Mouse (Mus musculus) WW6 (cell line): ENCODE data around the gene Megf6.

Source experiments
- DNase-seq: peaks from one replicate; pipeline ENCODE4 v3.0.0-alpha.2; 2013; ENCODE audit warnings: low read depth, low spot score

Gene Megf6

DNA sequence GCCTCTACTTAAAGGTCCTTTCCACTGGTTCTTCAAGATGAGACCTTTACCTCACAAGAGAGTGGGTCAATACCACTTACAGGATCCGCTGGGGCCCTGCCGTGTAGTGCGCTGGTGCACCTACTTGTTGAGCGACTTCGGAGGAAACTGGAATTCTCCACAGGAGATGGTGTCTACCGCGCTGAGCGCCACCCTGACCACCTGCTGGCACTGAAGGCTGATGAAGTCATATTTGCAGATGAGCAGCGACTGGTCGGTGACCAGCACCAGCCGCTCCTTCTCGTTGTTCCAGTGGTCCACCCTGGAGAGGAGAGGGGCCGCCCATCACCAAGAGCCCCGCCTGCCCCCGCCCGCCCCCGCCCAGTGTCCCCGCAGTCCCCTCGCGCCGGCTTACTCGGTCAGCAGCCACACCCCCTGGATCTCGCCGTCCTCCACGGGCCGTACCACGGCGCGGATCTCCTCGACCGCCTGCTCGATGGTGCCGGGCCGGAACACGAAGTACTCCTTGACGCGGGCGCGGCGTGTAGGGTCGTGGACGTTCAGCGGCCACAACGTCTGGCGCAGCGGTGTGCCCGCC is 10.5 kb upstream of the Megf6 start:
- no peak for DNase-seq

DNA sequence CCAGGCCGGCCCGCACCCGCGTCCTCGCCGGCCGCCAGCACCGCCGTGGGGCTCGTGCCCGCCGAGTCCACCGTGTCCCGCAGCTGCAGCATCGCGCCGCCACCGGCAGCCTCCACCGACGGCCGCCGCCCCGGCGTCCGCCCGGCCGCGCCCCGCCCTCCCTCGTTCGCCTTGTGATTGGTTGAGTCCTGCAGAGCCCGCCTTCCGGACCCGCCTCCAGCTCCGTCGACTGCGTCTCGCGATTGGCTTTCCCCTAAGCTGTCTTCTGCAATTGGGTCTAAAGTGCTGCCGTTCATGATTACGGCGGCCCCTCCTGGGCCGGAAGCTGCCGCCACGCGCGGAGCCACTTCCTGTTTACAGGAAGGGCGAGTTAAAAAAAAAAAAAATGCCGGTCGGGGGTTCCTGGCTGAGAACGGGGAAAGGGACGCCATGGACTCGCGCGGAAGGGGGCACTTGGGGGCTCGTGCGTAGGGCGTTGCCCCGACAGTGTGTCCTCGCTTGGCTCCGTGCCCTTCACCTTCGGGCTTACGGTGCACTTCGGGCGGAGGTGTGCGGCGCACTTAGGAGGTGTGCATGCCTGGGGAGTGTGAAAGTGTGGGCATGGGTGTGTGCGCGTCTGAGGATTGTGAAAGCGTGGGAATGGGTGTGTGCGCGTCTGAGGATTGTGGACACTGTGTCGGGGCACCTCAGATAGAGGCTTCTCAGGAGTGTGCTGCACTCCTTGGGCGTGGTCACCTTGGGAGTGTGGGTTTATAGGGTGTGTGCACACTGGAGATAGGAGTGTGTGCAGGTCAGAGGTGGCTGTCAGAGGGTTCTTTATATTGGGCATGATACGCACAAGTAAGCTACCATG is 9.8 kb upstream of the Megf6 start, which contains the start of gene Tprgl:
Gene Tprgl (minus strand): TSS at position 129 of the 853 bp plus-strand sequence.
- peak; percentile 85 for DNase-seq

DNA sequence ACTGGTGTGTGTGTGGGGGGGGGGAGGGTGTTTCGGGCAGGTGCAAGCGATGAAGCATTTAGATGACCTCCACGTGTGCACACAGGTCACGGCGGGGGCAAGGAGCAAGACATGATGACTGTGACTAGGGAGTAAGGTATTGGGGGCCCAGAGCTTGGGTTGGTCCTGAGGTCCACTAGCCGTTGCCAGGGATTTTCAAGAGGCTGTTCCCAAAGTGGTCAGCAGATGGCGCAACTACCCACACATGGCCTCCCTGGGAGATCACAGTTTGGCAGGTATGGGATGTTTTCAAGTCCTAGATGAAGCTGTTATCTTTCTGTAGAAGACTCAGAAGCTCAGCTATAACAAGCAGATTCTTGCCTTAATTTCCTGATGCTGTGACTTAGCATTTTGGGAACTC is 7.2 kb upstream of the Megf6 start:
- DNase-seq = no peak

DNA sequence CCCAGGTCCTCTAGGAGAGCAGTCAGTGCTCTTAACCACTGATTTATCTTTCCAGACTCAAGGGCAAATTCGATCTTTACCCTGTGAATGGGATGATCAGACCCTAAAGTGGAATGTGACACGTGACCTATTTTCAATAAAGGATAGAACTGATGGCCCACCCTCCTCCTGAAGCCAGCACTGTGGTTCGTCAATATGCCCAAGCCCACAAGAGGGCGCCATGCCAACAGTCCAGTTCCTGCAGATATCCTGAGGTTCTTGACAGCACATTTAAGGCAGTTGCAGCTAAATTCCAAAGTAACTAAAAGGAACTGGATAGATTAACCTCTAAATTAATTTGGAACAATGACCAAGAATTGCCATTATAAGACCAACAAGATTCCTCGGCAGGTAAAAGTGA is 3.5 kb upstream of the Megf6 start:
- no peak for DNase-seq

DNA sequence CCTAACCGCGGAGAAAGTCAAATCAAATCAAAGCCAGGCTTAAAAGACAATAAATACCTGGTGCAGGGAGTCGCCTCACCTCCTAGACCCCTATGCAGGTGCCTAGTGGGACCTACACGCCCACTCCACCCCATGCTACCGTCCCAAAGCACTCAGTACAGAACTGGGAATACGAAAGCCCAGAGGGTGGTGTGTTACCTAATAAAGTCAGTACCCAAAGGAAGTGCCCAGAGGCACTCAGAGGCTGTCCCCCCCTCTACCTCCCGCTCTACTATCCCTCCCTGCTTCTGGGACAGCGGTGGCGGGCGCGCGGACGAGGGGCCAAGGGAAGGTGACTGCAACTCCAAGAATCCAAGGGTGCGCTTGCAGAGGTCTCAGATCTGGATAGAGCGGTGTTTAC is 509 bp upstream of the Megf6 start:
- no peak for DNase-seq

DNA sequence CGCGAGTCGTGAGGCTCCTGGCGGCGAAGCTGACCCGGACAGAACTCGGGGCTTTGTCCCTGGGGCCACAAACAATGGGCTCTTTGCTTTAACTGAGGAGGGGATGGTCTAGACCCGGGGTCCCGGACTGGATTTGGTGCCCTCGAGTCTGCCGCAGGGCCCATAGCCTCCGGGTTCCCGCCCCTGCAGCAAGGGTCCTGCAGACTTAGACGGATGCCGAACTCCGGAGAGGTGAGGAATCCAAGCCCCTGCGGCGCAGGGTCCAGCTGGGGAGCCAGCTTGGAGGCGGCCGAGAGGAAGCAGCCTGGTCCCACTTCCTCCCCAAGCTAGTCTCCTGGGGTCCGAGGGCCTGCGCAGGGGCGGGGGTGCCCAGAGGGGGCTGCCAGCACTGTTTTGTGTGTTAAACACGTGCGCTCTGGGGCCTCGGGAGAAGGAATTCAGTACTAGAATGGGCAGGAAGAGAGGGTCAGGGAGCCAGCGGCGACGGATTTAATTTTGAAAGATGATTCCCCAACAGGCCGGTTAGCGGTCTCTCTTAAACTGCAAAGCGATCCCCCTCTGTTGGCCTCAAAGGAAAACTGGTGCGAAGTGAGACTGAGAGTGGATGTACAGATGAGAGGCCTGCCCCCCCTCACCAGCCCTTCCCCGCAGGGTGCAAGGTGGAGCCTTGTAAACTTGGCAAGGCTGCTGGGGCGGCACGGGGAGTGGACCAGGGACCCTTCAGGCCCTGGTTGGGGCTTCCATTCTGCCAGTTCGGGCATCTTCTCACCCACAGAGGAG is 811 bp downstream of the Megf6 start:
- DNase-seq = no peak

DNA sequence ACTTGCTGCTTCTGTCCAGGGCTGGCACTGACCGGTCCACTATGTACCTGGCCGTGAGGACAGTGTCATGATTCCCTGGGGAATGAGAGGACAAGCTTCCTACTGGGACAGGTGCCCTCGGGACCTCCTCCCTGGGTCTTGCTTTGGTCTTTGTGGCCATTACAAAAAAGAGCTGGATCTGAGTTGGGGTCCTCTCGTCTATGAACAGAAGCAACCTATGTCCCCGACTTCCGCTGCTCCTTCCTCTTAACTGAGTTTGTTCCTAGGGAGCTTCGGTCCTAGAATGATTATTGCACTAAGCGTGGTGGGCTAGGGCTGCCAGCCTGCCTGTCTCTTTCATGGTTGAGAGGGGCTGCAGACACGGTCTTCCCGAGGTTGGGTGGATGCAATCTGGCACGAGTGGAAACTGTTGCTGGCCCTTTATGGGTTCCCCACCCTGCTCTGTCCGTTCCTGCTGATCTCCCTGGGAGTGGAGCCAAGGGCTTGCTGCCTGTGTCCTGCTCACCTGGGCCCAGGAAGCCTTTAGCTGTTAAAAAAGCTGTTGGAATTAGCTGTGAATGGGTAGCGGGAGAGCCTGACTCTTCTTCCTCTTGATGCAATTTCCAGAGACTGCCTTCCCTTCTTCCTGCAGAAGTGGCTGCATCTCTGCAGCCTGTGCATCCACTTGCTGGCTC is 1.5 kb downstream of the Megf6 start:
- DNase-seq = no peak

DNA sequence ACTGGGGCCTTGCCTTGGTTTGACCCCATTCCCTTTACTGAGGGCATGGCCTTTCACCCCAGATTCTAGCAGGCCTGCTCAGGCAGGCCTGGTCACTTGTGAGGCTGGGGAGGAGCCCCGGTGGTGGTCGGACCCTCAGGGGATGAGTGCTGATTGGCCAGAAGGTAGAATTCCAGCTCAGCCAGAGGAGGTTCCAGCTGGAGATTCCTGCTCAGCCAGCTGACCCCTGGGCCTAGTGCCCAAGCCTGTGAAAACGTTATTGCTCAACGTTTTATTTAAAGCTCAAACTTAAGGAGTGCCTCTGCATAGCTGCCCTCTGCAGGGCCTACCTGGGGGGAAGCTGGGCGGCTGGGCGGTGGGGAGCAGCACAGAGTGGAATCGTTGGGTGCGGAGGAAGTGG is 6.7 kb downstream of the Megf6 start:
- no peak for DNase-seq

DNA sequence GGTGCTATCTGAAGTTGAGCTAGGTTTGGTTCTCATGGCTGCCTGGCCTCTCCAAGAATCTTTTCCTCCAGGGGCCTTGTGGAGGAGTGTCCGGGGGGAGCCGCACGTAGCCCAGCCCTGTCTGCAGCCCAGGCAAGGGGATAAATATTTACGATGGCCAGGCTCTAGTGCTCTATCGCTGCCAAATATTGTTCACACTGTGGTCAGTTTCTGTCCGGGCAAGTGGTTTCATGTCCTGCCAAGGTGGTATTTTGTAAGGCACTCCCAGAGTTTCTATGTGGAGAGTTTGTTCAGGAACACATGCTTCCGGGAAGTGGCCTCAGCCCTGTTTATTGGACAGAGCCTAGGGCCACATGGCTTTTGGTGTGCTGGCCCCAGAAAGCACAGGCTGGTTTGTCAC is 10.5 kb downstream of the Megf6 start:
- no peak for DNase-seq

DNA sequence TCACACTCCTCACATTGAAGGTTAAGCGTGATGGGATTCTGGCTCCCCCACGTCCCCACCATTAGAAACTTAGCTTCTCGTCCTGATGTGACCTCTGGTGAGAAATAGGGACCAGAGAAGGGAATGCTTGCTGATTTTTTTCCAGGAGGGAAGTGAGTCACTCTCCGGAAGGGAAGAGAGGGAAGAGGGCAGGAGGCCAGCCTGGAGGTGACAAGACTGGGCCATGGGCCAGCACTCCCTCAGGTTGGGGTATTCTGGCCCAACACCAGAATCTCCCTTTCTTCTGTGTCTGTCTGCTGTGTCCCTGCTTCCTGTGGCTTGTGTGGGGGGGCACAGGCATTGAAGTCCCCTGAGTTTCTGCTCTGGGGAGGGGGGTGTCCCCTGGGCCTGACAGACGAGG is 13.0 kb downstream of the Megf6 start:
- no peak for DNase-seq

DNA sequence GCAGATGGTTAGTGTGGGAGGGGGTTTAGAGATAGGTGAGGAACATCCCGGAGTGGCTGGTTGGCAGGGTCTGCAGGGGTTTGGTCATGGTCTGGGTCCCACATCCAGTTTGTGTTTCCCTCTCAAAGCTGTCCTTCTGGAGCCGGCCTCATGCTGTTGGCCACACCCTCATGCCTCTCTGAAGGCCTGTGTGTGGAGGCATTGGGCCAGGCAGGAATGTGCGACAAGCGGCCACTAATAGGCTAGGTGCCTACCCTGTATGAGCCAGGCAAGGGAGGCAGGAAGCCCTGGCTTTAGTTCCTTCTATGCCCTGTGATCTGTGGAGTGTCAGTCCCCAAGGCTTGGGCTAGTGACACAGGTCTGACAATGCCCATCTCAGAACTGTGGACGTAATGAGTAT is 14.5 kb downstream of the Megf6 start:
- no peak for DNase-seq

DNA sequence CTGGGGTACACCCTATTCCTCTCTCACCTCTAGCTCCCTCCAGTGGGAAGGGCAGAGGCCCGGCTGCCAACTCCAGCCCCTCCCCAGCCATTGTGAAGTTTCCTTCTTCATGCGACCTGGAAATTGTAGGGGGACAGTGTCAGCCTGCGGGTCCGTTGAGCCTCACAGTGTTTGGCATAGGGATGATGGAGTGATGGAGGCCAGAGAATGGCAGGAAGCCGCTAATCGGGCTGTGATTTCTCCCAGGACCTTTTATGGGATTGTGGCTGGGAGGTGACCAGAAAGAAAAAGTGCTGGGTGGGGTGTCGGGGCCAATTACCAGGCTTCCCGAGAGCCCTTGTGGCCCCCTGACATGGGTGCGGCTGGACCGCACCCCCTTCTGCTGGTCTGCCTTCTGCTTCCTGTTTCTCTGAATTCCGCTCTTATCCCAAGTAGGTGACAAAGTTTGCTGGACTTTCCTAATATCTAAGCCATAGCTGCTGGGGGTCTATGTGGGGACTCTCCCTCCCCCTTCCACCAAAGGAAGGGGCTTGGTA is 15.5 kb downstream of the Megf6 start:
- no peak for DNase-seq

DNA sequence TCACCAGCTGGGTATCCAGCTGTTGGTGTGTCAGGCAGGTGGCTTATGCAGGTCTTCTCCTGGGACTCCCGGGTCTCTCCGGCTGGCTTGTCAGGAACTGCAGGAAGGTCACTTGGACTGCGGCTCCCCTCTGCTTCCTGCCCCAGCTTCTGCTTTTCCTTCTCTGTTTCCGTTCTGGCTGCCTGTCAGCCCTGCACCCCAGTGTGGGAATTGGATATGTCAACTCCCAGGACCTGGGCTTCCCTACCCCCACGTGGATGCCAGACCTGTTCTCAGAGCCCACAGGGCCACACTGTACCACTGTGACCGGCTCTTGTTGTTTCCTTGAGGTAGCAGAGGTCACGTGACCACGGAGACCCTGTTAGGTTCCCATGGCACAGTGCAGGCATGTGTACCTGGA is 18.4 kb downstream of the Megf6 start:
- no peak for DNase-seq

DNA sequence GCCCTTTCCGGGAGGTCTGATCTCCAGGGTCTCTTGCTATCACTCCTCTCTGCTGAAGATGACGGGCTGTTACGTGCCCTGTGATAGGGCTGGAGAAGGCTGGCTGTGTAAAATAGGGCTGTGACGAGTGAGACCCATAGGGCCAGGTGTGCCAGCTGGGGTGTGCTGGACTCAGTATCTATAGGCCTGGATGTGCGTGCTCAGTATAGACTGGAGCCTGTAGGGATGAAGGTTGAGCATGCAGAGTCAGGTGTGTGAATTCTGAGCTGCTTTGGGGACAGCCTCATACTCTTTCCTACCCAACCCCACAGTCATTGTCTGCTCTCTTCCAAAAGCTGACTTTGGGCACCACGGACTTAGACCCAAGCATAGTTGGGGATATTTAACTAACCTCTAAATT is 27.4 kb downstream of the Megf6 start:
- DNase-seq = no peak

DNA sequence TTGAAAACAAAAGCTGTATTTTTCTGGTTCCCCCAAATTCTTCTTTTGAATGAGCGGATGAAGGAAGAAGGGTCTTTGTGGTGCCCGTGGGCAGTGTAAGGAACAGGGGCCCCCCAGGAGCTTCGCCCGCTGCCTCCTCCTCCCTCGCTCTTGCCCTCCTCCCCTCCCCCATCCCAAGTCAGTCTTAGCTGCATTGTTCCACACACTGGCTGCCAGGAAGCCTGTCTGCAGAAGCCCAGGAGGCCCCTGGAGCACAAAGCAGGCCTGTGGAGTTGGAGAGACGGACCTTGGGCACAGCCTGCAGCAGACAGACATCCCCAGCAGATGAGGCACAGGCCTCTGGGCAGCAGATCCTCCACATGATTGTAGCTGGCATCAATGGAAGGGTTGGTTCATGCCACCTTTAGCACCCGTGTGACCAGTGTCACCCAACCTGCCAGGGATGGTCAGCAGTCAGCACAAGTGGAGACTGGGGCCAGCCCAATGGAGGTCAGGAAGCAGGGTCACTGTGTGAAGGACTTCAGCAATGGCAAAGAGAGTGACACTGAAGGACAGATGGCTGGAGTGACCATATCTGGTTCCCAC is 27.9 kb downstream of the Megf6 start:
- DNase-seq = no peak

DNA sequence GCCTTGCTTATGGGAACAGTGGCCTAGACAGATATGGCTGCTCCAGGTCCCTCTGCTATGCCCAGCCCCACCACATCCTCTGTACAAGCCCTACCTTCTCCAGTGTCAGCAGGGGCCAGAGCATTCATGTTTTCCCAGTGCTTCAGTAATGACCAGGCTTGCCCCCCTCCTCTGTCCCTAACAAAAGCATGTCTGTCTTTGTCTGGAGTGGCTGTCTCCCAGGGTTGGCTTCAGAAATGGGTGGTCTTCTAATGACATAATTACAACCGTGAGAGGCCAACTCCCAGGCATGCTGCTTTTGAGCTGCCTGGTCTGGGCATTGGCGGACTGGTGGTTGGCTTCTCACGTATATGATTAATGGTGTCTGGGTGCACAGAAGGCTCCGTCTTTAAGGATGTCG is 31.0 kb downstream of the Megf6 start:
- DNase-seq = no peak

DNA sequence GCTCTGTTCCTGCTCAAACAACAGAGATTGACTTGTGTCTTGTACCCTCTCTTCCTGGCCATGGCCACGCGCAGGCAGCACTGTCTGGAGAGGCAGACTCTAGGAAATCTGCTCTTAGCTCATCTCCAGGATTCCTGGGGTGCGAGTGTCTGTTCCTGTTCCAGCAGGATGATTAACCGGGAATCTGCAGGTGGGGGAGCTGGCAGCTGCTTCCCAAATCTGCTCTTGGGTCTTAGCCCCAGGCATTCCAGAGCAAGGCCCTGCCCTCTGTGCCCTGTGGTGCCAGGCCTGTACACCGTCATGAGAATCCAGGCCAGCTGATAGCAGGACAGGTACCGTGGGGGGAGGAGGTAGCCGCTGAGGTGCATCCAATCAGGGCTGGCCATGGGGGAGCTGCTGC is 34.0 kb downstream of the Megf6 start:
- no peak for DNase-seq

DNA sequence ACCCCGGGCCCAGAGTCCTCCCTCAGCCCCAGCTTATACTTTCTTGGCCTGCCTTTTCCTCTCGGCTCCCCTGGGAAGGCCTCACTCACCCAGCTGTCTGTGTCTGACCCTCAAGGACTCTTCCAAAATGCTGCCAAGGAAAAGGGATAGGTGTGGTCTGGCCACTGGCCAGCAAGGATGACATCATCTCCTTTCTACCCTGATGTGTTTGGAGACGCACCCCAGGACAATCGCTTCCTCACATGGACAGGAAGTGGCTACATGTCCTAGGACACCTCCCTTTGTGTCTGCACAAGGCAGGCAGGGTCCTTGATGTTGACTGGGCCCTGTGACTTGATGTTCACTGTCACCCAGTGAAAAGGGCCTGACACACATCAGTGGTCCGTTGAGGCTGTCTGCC is 34.9 kb downstream of the Megf6 start:
- DNase-seq = no peak

DNA sequence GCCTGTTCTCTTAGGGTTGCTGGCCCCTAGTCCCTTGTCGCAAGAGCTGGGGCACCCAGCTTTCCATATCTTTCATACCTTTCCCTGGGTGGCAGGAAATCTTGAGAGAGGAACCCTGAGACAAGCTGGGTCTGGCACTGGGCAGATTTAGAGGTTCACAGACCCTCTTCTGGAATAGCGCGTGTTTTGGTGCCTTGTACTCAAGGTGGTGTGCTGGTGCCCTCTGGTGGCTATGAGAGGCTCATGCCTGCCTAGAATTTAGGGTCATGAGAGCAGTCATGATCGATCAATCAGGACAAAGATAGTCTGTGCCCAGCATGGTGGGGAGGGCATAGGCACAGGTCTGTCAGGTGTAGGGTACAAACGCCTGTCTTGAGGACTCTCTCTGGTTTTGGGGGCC is 36.7 kb downstream of the Megf6 start:
- peak; percentile 24 for DNase-seq

DNA sequence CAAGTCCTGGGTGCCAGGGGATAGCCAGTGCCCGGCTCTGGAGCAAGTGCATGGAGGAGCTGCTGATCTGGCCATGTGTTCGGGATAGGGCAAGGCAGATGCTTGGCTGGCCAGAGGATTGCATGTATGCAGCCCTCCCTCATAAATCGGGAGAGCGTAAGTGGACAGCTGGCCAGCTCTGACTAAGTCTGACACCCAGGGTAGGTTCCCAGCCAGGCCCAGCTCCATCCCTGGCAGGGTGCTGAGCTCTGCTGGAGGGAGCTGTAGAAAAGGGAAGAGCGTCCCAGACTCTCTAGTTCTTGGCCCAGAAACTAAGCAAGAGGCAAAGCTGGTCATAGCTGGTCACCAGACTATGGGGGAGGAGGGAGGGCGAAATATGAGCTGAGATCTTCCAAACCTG is 38.5 kb downstream of the Megf6 start:
- no peak for DNase-seq

DNA sequence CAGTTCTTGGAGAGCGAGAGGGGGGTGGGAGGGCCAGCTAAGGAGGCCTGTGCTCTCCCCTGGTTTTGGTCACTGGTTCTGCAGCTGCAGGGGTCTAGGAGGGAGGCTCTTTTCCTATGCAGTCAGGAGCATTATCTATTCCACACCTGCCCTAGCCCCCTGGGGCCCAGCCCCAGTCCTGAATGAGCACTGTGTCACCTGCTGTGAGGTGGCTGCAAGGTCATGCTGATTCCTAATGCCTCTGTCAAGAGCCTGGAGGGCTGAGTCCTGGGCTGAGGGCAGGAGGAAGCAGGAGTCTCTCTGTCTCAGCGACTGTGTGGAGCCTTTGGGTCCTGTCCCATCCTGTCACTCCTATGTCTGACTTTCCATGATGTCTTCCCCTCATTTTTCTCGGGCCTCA is 39.3 kb downstream of the Megf6 start:
- no peak for DNase-seq

DNA sequence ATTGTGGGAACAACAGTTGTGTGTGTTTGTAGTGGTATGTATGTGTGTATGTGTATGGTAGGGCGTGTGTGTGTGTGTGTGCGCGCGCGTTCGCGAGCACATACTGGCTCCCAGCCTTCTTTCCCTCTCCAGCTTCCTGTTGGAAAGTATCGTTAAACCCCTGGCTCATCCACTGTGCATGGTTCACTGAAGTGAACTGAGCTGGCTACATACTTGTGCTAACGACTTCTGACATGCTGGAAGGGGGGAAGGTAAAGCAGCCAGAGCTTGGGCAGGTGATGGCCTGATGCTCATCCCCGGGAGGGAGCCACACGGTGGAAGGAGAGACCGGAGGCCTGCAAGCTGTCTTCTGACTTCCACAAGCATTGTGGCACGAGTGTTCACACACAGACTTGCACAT is 40.9 kb downstream of the Megf6 start:
- DNase-seq = no peak
